Comparison of ENCODE assay signal across 10 mouse cellular contexts in the genomic region with DNA sequence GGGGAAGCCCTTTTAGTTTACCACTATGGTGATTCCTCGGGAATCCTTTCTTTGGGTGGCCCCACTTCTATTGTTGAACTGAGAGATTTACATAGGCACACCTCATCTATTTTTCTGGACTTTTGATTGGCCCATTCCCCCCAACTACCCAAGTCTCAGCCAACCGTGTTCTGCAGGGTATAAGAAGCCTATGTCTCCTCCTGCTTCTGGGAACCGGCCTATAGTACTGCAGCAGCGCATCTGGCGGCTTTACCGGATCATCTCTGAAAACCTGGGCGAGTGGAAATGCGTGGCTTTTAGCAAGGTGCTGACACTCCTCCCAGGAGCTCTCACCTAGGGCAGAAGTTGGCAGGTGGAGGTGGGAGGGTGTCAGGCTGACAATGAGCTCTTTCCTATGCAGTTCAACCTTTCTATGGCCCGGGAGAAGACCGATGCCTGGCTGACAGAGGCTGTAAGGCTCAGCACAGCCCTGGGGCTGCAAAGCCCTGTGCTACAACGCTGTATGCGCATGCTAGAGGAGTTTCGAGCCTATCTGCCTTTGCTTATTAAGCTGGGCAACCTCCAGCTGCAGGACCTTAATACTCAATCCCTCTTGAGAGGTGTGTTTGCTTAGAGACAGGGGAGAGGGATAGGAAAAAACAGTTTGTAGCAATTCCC. TPM values are rescaled to one million over a fixed set of nuclear protein-coding genes. Genes with fewer than 3 reads are reported as not detected.
DNase-seq lines count a peak whose midpoint lies in the region; ATAC-seq lines count a peak whose summit lies in the region.
"Had no signal": no experiment of that assay in that cellular context is flagged by ENCODE, and none has a peak within 500 bp of the region (broad histone marks: within the 10 kb centered on the region; RNA-seq: fewer than 3 reads in every experiment).

No protein-coding gene starts in this region.

- WGBS in hindbrain, embryonic 10.5 days = 17% methylated on average over 13 of the region's 13 CpGs
- 14% methylated on average over 13 of the region's 13 CpGs for WGBS in hindbrain, embryonic 14.5 days
- WGBS in hindbrain, embryonic 11.5 days = 14% methylated on average over 13 of the region's 13 CpGs
- WGBS in midbrain, embryonic 14.5 days = 10% methylated on average over 13 of the region's 13 CpGs

- H3K9me3 ChIP-seq in hindbrain, embryonic 10.5 days = no peaks in the 10 kb centered on the region
- H3K9me3 ChIP-seq in hindbrain, embryonic 14.5 days (ENCODE audit: control insufficient read depth, low read length) = no peaks in the 10 kb centered on the region
- H3K9me3 ChIP-seq in hindbrain, embryonic 11.5 days (ENCODE audit: control insufficient read depth, low read length) = no peaks in the 10 kb centered on the region
- no peaks in the 10 kb centered on the region for H3K9me3 ChIP-seq in midbrain, embryonic 14.5 days (ENCODE audit: control insufficient read depth, low read length)

- peaks cover 5% of the 10 kb centered on the region; the same call in 1 of the 2 replicates for H3K4me1 ChIP-seq in hindbrain, embryonic 10.5 days (replicated peaks)
- no peaks in the 10 kb centered on the region for H3K4me1 ChIP-seq in hindbrain, embryonic 14.5 days (replicated peaks; ENCODE audit: control insufficient read depth, insufficient read depth, low read length)
- H3K4me1 ChIP-seq in hindbrain, embryonic 11.5 days (replicated peaks; ENCODE audit: control insufficient read depth, insufficient read depth, low read length) = no peaks in the 10 kb centered on the region
- no peaks in the 10 kb centered on the region for H3K4me1 ChIP-seq in midbrain, embryonic 14.5 days (ENCODE audit: control insufficient read depth, insufficient read depth, low read length)

- H3K9ac ChIP-seq in hindbrain, embryonic 14.5 days = no peak overlapping the region
- no peak overlapping the region for H3K9ac ChIP-seq in hindbrain, embryonic 11.5 days (ENCODE audit: low read depth, low read length)
- no peak overlapping the region; the same call in 1 of the 2 replicates for H3K9ac ChIP-seq in midbrain, embryonic 14.5 days (replicated peaks; ENCODE audit: low read length)

- no peaks in the 10 kb centered on the region; the same call in 1 of the 2 replicates for H3K27me3 ChIP-seq in hindbrain, embryonic 10.5 days (ENCODE audit: insufficient read depth, poor library complexity, severe bottlenecking)
- no peaks in the 10 kb centered on the region for H3K27me3 ChIP-seq in hindbrain, embryonic 14.5 days (ENCODE audit: control insufficient read depth, insufficient read depth, low read length)
- H3K27me3 ChIP-seq in hindbrain, embryonic 11.5 days (ENCODE audit: control insufficient read depth, insufficient read depth, low read length) = no peaks in the 10 kb centered on the region
- no peaks in the 10 kb centered on the region for H3K27me3 ChIP-seq in midbrain, embryonic 14.5 days (ENCODE audit: control insufficient read depth, insufficient read depth, low read length)

- H3K36me3 ChIP-seq in hindbrain, embryonic 10.5 days = no peaks in the 10 kb centered on the region
- H3K36me3 ChIP-seq in hindbrain, embryonic 14.5 days (replicated peaks; ENCODE audit: control insufficient read depth, insufficient read depth) = no peaks in the 10 kb centered on the region
- no peaks in the 10 kb centered on the region for H3K36me3 ChIP-seq in hindbrain, embryonic 11.5 days (ENCODE audit: control insufficient read depth, insufficient read depth, low read length)
- no peaks in the 10 kb centered on the region for H3K36me3 ChIP-seq in midbrain, embryonic 14.5 days (ENCODE audit: control insufficient read depth, insufficient read depth, low read length)

- ATAC-seq in hindbrain, embryonic 14.5 days (ENCODE audit: low FRiP score) = no peak
- peak; percentile 47; the same call in 1 of the 2 replicates for ATAC-seq in hindbrain, embryonic 11.5 days (ENCODE audit: low FRiP score)
- no peak for ATAC-seq in midbrain, embryonic 14.5 days (ENCODE audit: low FRiP score, low TSS enrichment)

- no peak overlapping the region for H3K27ac ChIP-seq in hindbrain, embryonic 10.5 days
- no peak overlapping the region for H3K27ac ChIP-seq in hindbrain, embryonic 14.5 days
- no peak overlapping the region for H3K27ac ChIP-seq in hindbrain, embryonic 11.5 days (ENCODE audit: low read depth, low read length)
- H3K27ac ChIP-seq in midbrain, embryonic 14.5 days (replicated peaks; ENCODE audit: low read depth, low read length) = no peak overlapping the region
- H3K27ac ChIP-seq: macrophage had no signal

- DNase-seq in hindbrain, embryonic 10.5 days (ENCODE audit: low spot score) = peak; percentile 7
- no peak for DNase-seq in hindbrain, embryonic 14.5 days (ENCODE audit: low spot score)
- DNase-seq in brain, adult 2 months (ENCODE audit: low read depth, low spot score) = peak; percentile 15
- DNase-seq in hindbrain, embryonic 11.5 days (ENCODE audit: low spot score) = peak; percentile 11
- peak; percentile 24 for DNase-seq in midbrain, embryonic 14.5 days
- no peak for DNase-seq in ovary, postnatal 10 days (ENCODE audit: low spot score)
- DNase-seq in kidney, postnatal 4 days = no peak
- no peak for DNase-seq in left cerebral cortex, adult 11 months (ENCODE audit: low spot score)
- DNase-seq: thymus, postnatal 36 days had no signal

- no peak overlapping the region for H3K4me2 ChIP-seq in hindbrain, embryonic 14.5 days (replicated peaks)
- peak overlapping the region; percentile 7; the same call in 1 of the 2 replicates for H3K4me2 ChIP-seq in hindbrain, embryonic 11.5 days (replicated peaks; ENCODE audit: low read depth, low read length)
- peak overlapping the region; percentile 35 for H3K4me2 ChIP-seq in midbrain, embryonic 14.5 days (ENCODE audit: low read length)

- H3K4me3 ChIP-seq in hindbrain, embryonic 10.5 days = peak overlapping the region; percentile 34
- no peak overlapping the region for H3K4me3 ChIP-seq in hindbrain, embryonic 14.5 days (replicated peaks; ENCODE audit: low read length)
- H3K4me3 ChIP-seq in hindbrain, embryonic 11.5 days (ENCODE audit: low read depth, low read length) = no peak overlapping the region
- no peak overlapping the region for H3K4me3 ChIP-seq in midbrain, embryonic 14.5 days (replicated peaks; ENCODE audit: low read depth, low read length)

RNA-seq across cellular contexts. Expression of a gene that starts 35.0 kb away (rescaled TPM):
- polyA plus RNA-seq in hindbrain, embryonic 10.5 days (2016; fragmentation: Nextera tagmentation; extraction: Ambion mirVana) = 0.31 and 0.51 TPM in 2 replicates
- 1.1 and 2.0 TPM in 2 replicates for polyA plus RNA-seq in hindbrain, embryonic 14.5 days (2014; fragmentation: Nextera tagmentation; extraction: Ambion mirVana)
- 0.85 and 1.2 TPM in 2 replicates for polyA plus RNA-seq in hindbrain, embryonic 11.5 days (2014; fragmentation: Nextera tagmentation; extraction: Ambion mirVana)
- polyA plus RNA-seq in midbrain, embryonic 14.5 days (2014; fragmentation: Nextera tagmentation; extraction: Ambion mirVana) = 1.7 and 2.3 TPM in 2 replicates

RNA-seq across cellular contexts. Expression of a gene that starts 45.3 kb away (rescaled TPM):
- polyA plus RNA-seq in hindbrain, embryonic 10.5 days (2016; fragmentation: Nextera tagmentation; extraction: Ambion mirVana) = 18.5 and 28.1 TPM in 2 replicates
- polyA plus RNA-seq in hindbrain, embryonic 14.5 days (2014; fragmentation: Nextera tagmentation; extraction: Ambion mirVana) = 20.5 and 21.7 TPM in 2 replicates
- 10.2 and 10.8 TPM in 2 replicates for polyA plus RNA-seq in hindbrain, embryonic 11.5 days (2014; fragmentation: Nextera tagmentation; extraction: Ambion mirVana)
- polyA plus RNA-seq in midbrain, embryonic 14.5 days (2014; fragmentation: Nextera tagmentation; extraction: Ambion mirVana) = 27.8 and 32.2 TPM in 2 replicates

RNA-seq across cellular contexts. Expression of a gene that starts 45.5 kb away (rescaled TPM):
- polyA plus RNA-seq in hindbrain, embryonic 10.5 days (2016; fragmentation: Nextera tagmentation; extraction: Ambion mirVana) = 58.4 and 69.7 TPM in 2 replicates
- polyA plus RNA-seq in hindbrain, embryonic 14.5 days (2014; fragmentation: Nextera tagmentation; extraction: Ambion mirVana) = 92.4 and 95.5 TPM in 2 replicates
- polyA plus RNA-seq in hindbrain, embryonic 11.5 days (2014; fragmentation: Nextera tagmentation; extraction: Ambion mirVana) = 69.7 and 73.2 TPM in 2 replicates
- 83.8 and 102 TPM in 2 replicates for polyA plus RNA-seq in midbrain, embryonic 14.5 days (2014; fragmentation: Nextera tagmentation; extraction: Ambion mirVana)

RNA-seq across cellular contexts. Expression of a gene that starts 45.8 kb away (rescaled TPM):
- 164 and 184 TPM in 2 replicates for polyA plus RNA-seq in hindbrain, embryonic 10.5 days (2016; fragmentation: Nextera tagmentation; extraction: Ambion mirVana)
- polyA plus RNA-seq in hindbrain, embryonic 14.5 days (2014; fragmentation: Nextera tagmentation; extraction: Ambion mirVana) = 147 and 154 TPM in 2 replicates
- polyA plus RNA-seq in hindbrain, embryonic 11.5 days (2014; fragmentation: Nextera tagmentation; extraction: Ambion mirVana) = 146 and 148 TPM in 2 replicates
- polyA plus RNA-seq in midbrain, embryonic 14.5 days (2014; fragmentation: Nextera tagmentation; extraction: Ambion mirVana) = 122 and 165 TPM in 2 replicates

RNA-seq across cellular contexts. Expression of a gene that starts 50.7 kb away (rescaled TPM):
- polyA plus RNA-seq in hindbrain, embryonic 10.5 days (2016; fragmentation: Nextera tagmentation; extraction: Ambion mirVana) = 234 and 240 TPM in 2 replicates
- polyA plus RNA-seq in hindbrain, embryonic 14.5 days (2014; fragmentation: Nextera tagmentation; extraction: Ambion mirVana) = 206 and 220 TPM in 2 replicates
- 252 and 264 TPM in 2 replicates for polyA plus RNA-seq in hindbrain, embryonic 11.5 days (2014; fragmentation: Nextera tagmentation; extraction: Ambion mirVana)
- polyA plus RNA-seq in midbrain, embryonic 14.5 days (2014; fragmentation: Nextera tagmentation; extraction: Ambion mirVana) = 166 and 199 TPM in 2 replicates

Comparison
In these comparisons a context has a peak if more than half of its experiments do, and no peak if none do; other contexts are left out.
1. DNase-seq: peak in hindbrain, embryonic 10.5 days (single experiment), brain, adult 2 months (single experiment), hindbrain, embryonic 11.5 days (single experiment) and midbrain, embryonic 14.5 days (single experiment); none in hindbrain, embryonic 14.5 days (single experiment), ovary, postnatal 10 days (single experiment), kidney, postnatal 4 days (0 of 2) and left cerebral cortex, adult 11 months (single experiment).